In genomic region chr13:104572236-104572635, GRCm38 (mm10) we compare ENCODE assay signal across 21 mouse cellular contexts.
DNase-seq lines count a peak whose midpoint lies in the region; ATAC-seq and TF ChIP-seq lines count a peak whose summit lies in the region.
"Had no signal": no experiment of that assay in that cellular context is flagged by ENCODE, and none has a peak within 500 bp of the region (broad histone marks: within the 10 kb centered on the region; RNA-seq: fewer than 3 reads in every experiment).

No protein-coding gene starts in this region.

- no peaks in the 10 kb centered on the region for H3K27me3 ChIP-seq in heart, embryonic 13.5 days (replicated peaks)
- H3K27me3 ChIP-seq in embryonic facial prominence, embryonic 12.5 days, result no peaks in the 10 kb centered on the region
- no peaks in the 10 kb centered on the region; the same call in 1 of the 2 replicates for H3K27me3 ChIP-seq in limb, embryonic 10.5 days (ENCODE audit: low read depth, poor library complexity, severe bottlenecking)
- no peaks in the 10 kb centered on the region for H3K27me3 ChIP-seq in hindbrain, postnatal 0 days (ENCODE audit: insufficient read depth, low read length)
- H3K27me3 ChIP-seq: embryonic facial prominence, embryonic 15.5 days; forebrain, embryonic 15.5 days; hindbrain, embryonic 12.5 days had no signal

- no peak for TF ChIP-seq CTCF in hindbrain, postnatal 0 days (IDR thresholded peaks at IDR 0.05; ENCODE audit: low read depth)

- no peak overlapping the region for H3K27ac ChIP-seq in heart, embryonic 13.5 days (replicated peaks)
- peak overlapping the region; percentile 70 for H3K27ac ChIP-seq in embryonic facial prominence, embryonic 12.5 days
- peak overlapping the region; percentile 54; the same call in 1 of the 2 replicates for H3K27ac ChIP-seq in limb, embryonic 10.5 days
- no peak overlapping the region for H3K27ac ChIP-seq in hindbrain, postnatal 0 days
- H3K27ac ChIP-seq: embryonic facial prominence, embryonic 15.5 days; forebrain, embryonic 15.5 days; hindbrain, embryonic 12.5 days had no signal

- H3K36me3 ChIP-seq in heart, embryonic 13.5 days, result no peaks in the 10 kb centered on the region
- H3K36me3 ChIP-seq in embryonic facial prominence, embryonic 12.5 days, result no peaks in the 10 kb centered on the region
- H3K36me3 ChIP-seq in limb, embryonic 10.5 days, result no peaks in the 10 kb centered on the region
- no peaks in the 10 kb centered on the region for H3K36me3 ChIP-seq in hindbrain, postnatal 0 days (ENCODE audit: insufficient read depth, low read length)
- H3K36me3 ChIP-seq: embryonic facial prominence, embryonic 15.5 days; forebrain, embryonic 15.5 days; hindbrain, embryonic 12.5 days had no signal

- no peak overlapping the region for H3K9ac ChIP-seq in heart, embryonic 13.5 days
- H3K9ac ChIP-seq in embryonic facial prominence, embryonic 12.5 days, result no peak overlapping the region
- H3K9ac ChIP-seq in hindbrain, postnatal 0 days (replicated peaks; ENCODE audit: low read length), result no peak overlapping the region
- H3K9ac ChIP-seq: embryonic facial prominence, embryonic 15.5 days; forebrain, embryonic 15.5 days; hindbrain, embryonic 12.5 days had no signal

- no peak for DNase-seq in heart, adult 8-10 months (ENCODE audit: low spot score)
- peak; percentile 28 for DNase-seq in 3T3-L1 (ENCODE audit: low read depth, low spot score)
- no peak for DNase-seq in limb, embryonic 10.5 days (ENCODE audit: low spot score)
- DNase-seq in hindbrain, postnatal 0 days (ENCODE audit: low spot score), result no peak
- DNase-seq in cerebellum, adult 9-10 months, result no peak
- DNase-seq: adrenal gland, postnatal 14 days; cerebellum, adult 11-12 months; cerebellum, adult 9-11 months; gastrocnemius, postnatal 36 days; heart, adult 18-20 months; heart, postnatal 36 days; kidney, adult 2 months had no signal

- no peak overlapping the region for H3K4me3 ChIP-seq in heart, embryonic 13.5 days
- H3K4me3 ChIP-seq in embryonic facial prominence, embryonic 12.5 days, result no peak overlapping the region
- H3K4me3 ChIP-seq in limb, embryonic 10.5 days, result no peak overlapping the region
- H3K4me3 ChIP-seq in hindbrain, postnatal 0 days (ENCODE audit: low read length), result no peak overlapping the region
- H3K4me3 ChIP-seq: embryonic facial prominence, embryonic 15.5 days; forebrain, embryonic 15.5 days; hindbrain, embryonic 12.5 days had no signal

- 0 out of 2 replicates have a peak overlapping the region, but pooled peaks have one; percentile 2 for H3K4me2 ChIP-seq in heart, embryonic 13.5 days
- no peak overlapping the region for H3K4me2 ChIP-seq in embryonic facial prominence, embryonic 12.5 days (replicated peaks)
- H3K4me2 ChIP-seq in hindbrain, postnatal 0 days (ENCODE audit: low read depth, low read length), result no peak overlapping the region
- H3K4me2 ChIP-seq: embryonic facial prominence, embryonic 15.5 days; forebrain, embryonic 15.5 days; heart, embryonic 11.5 days; hindbrain, embryonic 12.5 days had no signal

- H3K4me1 ChIP-seq in heart, embryonic 13.5 days, result peaks cover 17% of the 10 kb centered on the region
- H3K4me1 ChIP-seq in embryonic facial prominence, embryonic 12.5 days, result peaks cover 17% of the 10 kb centered on the region
- peaks cover 42% of the 10 kb centered on the region for H3K4me1 ChIP-seq in limb, embryonic 10.5 days
- H3K4me1 ChIP-seq in hindbrain, postnatal 0 days (ENCODE audit: insufficient read depth, low read length), result no peaks in the 10 kb centered on the region
- H3K4me1 ChIP-seq: forebrain, embryonic 15.5 days; hindbrain, embryonic 12.5 days had no signal

- H3K9me3 ChIP-seq in heart, embryonic 13.5 days, result no peaks in the 10 kb centered on the region
- no peaks in the 10 kb centered on the region for H3K9me3 ChIP-seq in embryonic facial prominence, embryonic 12.5 days
- no peaks in the 10 kb centered on the region for H3K9me3 ChIP-seq in limb, embryonic 10.5 days (replicated peaks)
- no peaks in the 10 kb centered on the region for H3K9me3 ChIP-seq in hindbrain, postnatal 0 days (ENCODE audit: low read length)
- H3K9me3 ChIP-seq: embryonic facial prominence, embryonic 15.5 days; forebrain, embryonic 15.5 days; hindbrain, embryonic 12.5 days had no signal

- no peak for ATAC-seq in heart, embryonic 13.5 days (ENCODE audit: extremely low read depth, insufficient number of reproducible peaks, low FRiP score, low TSS enrichment)
- ATAC-seq in embryonic facial prominence, embryonic 12.5 days (ENCODE audit: insufficient number of reproducible peaks, insufficient read depth, low FRiP score, low TSS enrichment), result no peak
- ATAC-seq in hindbrain, postnatal 0 days, result no peak
- ATAC-seq in activated CD4-positive, CD25-positive, alpha-beta regulatory T cell, adult 4 months, result no peak
- ATAC-seq: forebrain, embryonic 15.5 days; hindbrain, embryonic 16.5 days; intestine, embryonic 16.5 days had no signal

- 42% methylated on average over 10 of the region's 10 CpGs for WGBS in heart, embryonic 13.5 days
- 43% methylated on average over 10 of the region's 10 CpGs for WGBS in embryonic facial prominence, embryonic 12.5 days
- WGBS in limb, embryonic 10.5 days, result 79% methylated on average over 10 of the region's 10 CpGs
- 68% methylated on average over 10 of the region's 10 CpGs for WGBS in hindbrain, postnatal 0 days

Comparison
In these comparisons a context has a peak if more than half of its experiments do, and no peak if none do; other contexts are left out.
1. H3K27ac ChIP-seq: peak in embryonic facial prominence, embryonic 12.5 days (single experiment) and limb, embryonic 10.5 days (single experiment); none in heart, embryonic 13.5 days (single experiment) and hindbrain, postnatal 0 days (single experiment).